Mouse (Mus musculus): ENCODE data around the gene Fat3.

- TF ChIP-seq CTCF (IDR thresholded peaks at IDR 0.05; ENCODE audit: borderline replicate concordance, insufficient read depth, low read depth, low read length) (no peak), POLR2A (IDR thresholded peaks at IDR 0.05; ENCODE audit: borderline replicate concordance, insufficient read depth, low read length) (no peak)
These were observed 16.3 kb downstream of the Fat3 start for GRCm38 (mm10) chr9:16484765-16485164.

Data from cerebellum, adult 2 months (tissue).